Mouse (Mus musculus) kidney, adult 9 months (tissue): Measurements from ENCODE around the gene Cox14.
A peak's percentile ranks its signal among the peaks of the same experiment; 100 is the strongest.
"Not testable (repeated sequence)": the region's sequence is repeated elsewhere in the genome, so short reads cannot be mapped to it uniquely, and the experiment has no call there.

Experiments
- DNase-seq: peaks from one replicate; pipeline ENCODE4 v3.0.0; 2022

Cox14 gene

DNA sequence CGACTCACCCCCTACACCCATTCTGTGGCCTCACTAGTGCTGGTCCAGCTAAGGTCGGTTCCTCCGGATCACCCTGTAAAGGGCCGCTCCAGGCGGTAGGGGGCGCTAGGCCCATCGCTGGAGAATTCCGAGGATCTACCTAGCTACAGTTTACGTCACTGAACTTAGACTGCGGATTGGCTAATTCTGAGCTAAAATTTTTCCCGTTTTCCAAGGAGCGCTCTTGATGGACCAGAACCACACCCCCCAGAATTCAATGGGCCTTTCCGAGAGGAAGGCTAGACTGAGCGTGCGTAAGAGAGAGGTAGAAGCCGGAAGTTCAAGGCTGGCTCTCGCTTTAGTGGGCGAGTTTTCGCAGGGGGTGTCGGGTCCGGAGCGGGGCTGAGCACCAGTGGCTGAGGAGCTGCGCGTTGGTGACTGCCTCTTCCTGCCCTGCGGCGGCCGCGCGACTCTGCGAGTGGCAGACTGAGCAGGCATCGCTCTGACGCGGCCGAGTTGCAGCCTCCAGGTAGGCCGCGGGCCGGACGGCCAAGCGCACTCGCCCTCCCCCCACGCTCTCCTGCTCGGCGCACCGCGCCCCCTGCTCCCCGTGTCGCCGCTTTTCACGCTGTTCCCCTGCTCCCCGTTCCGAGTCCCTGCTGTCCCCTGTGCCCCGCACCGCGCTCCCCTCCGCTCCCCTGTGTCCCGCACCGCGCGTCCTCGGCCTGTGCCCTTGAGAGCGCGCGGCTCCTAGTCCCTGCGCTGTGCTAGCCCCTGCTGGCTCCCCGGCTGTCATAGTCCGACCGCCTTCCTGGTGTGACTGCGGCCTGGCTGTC, at the start of gene Cox14:
TSS of gene Cox14 (plus strand) at position 278 of the 815 bp plus-strand sequence.
- DNase-seq, result peak; percentile 99

DNA sequence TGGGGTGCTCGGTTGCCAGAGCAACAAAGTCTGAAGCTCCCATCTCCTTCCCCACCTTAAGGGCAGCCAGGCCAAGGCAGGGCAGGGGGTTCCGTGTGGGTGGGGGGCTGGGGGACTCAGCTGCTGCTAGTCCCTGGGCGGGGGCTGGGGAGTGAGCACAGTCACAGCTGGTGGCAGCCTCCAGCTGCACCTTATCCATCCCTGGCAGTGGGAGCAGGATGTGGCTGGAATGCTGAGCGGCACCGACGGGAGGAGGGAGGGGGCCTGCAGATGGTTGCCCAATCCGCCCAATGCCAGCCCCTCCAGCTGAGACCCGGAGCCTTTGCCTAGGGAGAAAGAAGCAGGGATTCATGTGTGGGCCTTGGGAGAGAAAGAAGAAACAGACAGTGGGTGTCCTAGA, 48.3 kb upstream of the Cox14 start:
- DNase-seq, result no peak

DNA sequence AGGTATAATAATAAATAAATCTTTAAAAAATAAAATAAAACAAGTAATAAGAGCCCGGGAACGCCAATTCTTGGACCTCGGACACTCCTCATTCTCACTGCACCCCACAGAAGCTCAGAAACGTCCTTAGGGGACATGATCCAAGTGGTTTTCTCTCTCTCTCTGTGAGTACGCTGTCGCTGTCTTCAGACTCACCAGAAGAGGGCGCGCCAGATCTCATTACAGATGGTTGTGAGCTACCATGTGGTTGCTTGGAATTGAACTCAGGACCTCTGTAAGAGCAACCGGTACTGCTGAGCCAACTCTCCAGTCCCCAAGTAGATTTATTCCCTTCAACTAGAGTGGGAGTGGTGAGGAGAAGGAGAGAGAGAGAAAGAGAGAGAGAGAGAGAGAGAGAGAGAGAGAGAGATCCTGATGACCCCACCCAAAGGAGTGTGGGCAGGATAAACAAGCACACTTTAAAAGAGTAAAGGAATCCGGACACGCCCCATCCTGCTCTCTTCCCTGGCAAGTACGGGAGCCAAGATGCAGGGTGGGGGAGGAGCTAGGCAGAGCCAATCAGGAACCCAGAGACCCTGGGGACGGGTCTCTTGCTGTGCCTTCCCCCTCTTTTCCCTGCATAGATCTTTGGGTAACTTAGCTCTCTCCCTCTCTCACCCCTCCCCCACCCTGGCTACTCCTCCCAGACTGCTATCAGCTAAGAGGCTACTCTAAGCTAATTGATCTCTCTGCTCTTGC, 47.2 kb upstream of the Cox14 start:
- no peak for DNase-seq

DNA sequence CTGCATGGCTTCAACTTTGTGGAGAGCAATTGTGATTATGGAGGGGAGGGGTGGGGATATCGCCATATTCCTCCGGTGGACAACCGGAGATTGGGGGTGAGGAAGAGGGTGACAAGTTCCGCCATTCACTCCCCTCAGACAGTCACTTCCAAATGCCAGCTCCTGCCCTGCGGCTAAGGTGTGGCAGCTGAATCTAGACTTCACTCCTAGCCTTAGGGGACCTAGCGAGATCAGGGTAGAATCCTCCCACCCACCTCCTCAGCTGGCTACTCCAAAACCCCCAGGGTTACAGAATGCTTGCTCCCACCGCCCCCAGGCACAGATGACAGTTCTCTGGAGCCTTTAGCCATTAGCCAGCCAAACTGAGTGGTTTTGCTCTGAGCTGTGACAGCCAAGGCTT, 46.4 kb upstream of the Cox14 start:
- DNase-seq, result no peak

DNA sequence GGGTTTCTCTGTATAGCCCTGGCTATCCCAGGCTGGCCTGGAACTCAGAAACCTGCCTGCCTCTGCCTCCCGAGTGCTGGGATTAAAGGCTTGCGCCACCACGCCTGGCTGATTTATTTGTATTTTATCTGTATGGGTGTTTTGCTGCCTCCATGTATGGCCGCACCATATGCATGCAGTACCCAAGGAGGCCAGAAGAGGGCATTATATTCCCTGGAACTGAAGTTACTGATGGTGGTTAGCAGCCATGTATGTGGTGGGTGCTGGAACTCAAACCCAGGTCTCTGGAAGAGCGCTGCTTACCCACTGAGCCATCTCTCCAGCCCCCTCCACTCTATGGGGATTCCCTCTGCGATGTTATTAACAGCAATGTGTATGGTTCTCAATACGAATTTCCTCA, 42.5 kb upstream of the Cox14 start:
- DNase-seq, result no peak

DNA sequence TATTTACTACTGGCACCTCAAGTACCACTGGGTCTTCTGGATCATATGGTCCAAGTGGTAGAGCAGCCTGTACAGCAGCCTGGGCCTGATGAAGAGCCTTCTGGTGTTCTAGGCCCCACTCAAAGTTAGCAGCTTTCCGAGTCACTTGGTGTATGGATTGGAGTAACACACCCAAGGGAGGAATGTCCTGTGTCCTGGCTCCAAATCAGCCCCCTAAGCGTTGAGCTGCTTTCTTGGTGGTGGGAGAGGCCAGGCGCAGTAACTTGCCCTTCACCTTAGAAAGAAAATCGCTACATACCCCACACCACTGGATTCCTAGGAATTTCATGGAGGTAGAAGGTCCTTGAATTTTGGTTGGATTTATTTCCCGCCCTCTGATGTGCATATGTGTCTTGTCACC, 41.3 kb upstream of the Cox14 start:
- DNase-seq, result no peak

DNA sequence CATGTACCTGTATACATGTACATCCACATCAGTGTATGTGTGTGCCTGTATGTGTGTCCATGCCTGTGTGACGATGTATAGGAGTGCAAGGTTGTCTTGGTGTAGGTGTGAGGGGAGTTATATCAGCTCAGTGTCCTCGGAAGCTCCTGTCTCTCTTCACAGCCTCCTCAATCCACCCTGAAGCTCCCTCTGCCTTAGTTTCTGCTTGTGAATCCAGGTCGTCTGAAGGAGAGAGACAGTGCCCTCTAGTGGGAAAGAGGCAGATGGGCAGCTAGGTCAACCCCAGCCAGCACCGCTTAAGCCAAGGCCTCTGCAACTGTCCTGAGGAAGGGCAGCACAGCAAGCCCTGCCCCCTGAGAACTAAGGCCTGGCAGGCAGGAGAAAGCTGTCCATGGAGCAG, 36.7 kb upstream of the Cox14 start:
- peak; percentile 69 for DNase-seq

DNA sequence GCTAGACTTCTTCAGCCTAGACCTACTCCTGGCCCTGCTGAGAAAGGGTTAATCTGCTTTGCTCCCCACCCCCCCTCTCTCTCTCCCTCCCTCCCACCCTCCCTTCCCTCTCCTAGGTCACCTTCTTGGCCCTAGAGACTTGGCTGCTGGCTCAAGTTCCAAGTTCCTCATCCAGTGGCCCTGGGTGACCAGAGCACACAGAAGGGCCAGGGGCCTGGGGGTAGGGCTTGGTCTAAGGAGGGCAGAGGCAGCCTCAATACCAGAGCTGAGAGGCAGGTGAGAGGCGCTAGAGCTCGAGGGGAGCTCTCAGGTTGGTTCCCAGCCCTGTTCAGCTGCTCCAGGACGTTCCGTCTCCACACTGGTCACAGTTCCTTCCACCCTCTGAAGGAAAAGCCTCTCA, 34.5 kb upstream of the Cox14 start:
- DNase-seq, result no peak

DNA sequence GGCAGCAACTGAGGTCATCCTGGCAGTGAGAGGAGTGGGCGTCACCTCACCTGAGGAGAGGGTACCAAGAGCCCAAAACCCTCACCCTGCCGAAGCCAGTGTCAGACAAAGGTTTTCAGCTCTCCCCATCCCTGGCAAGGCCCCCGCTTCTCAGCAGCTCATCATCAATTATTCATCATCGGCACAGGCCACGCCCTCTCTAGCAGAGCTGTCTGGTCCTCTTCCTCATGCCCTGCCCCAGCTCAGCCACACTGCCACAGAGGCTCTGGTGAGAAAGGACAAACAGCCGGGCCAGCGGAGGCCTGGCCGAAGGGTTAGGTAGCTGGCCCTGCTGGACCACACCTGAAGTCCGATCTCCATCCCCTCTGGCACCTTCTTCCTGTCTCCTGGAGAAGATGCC, 33.4 kb upstream of the Cox14 start:
- no peak for DNase-seq

DNA sequence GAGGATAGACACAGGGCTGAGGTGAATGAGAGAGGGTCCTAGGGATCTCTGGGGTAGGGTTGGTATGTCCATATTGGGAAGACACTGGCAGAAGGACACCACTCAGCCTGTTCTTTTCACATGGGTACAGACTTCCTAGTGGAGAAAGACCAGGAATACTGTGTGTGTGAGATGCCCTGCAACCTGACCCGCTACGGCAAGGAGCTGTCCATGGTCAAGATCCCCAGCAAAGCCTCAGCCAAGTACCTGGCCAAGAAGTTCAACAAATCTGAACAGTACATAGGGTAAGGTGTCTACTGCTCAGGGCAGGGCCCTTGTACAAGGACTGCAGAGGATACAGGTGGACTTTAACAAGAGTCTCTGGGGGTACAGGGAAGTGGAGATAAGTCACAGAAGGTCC, 28.1 kb upstream of the Cox14 start:
- DNase-seq, result no peak

DNA sequence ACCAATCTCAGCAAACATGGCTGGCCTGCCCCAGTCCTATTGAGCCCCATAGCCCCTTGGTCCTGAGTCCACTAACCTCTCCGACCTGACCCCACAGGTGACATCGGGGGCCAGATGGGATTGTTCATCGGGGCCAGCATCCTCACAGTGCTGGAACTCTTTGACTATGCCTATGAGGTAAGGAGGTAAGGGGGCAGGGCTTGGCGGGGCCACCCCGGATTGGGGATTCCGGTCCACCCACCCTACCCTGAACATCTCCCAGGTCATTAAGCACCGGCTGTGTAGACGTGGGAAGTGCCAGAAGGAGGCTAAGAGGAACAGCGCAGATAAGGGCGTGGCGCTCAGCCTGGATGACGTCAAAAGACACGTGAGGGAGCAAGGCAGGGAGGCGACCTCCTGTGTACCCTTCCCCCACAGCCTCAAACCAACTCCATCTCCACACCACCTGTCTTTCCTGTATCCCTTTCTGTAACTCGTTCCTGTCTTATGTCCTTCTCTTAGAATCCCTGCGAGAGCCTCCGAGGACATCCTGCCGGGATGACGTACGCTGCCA, 26.8 kb upstream of the Cox14 start:
- DNase-seq, result no peak

DNA sequence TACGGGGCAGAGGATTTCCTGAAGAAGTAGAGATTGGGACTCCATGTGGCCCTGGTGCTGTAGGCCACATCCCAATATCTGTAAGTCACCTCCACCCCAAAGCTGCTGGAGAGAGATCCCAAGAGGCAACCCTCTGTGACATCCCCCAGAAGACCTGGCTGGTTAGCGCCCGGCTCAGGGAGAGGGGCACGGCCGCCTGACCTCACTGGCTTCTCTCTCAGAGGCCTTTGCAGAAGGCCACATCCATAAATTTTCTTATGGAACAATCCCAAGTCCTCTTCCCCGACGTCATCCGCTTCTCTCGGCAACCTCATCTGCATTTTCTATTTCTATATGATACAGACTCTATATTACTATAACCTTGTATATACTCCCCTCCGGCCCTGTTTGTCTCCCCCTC, 25.7 kb upstream of the Cox14 start:
- no peak for DNase-seq

DNA sequence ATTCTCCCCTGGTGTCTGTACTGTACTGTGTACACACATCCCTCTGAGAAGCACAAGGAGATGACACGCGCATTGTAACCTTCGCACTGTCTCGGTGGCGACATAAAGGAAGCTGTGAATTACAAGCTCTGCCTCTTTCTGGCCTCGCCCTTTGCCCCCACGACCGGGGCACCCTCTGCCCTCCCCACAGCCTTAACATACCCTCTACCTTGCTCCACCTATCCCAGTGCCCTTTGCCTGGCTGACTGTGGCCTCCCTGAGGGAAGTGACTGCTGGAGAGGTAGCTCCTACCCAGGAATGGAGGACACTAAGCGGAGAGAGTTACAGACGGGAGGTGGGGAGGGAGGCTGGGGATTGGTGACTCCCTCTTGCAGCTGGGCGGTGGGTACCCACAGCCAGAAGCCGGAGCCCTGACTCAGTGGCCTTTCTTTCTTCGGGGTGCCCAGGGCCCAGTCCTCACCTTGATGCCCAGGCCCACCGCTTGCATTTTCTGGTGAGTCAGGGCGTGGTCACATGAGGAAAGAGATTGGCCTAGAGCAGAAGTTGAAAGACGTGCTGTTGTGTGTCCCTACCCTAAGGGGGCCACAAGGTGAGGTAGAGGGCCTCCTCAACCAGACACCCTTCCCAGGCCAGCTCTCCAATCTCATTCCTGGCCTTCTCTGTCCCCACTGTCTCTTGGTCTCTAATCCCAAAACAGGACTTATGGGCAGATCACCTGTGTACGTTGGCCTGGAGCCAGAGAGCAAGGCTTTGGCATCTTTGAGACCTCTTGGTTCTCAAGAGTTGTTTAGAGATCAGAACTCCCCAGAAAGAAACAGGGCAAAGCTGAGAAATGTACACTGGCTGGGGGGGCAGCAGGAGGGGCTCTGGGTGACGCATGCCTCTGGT, 25.0 kb upstream of the Cox14 start:
- no peak for DNase-seq

DNA sequence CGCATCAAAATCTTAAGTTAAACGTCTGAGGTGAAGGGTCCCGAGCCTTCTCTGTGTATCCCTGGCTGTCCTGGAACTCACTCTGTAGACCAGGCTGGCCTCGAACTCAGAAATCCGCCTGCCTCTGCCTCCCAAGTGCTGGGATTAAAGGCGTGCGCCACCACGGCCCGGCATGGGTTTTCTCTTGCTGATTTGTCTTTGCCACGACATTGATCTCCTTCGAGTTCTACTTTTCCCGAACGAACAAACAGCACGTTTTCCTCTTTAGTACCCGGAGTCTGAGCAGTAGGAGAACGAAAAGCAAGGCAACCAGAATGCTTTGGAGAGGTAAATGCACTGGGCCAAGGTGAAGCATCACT, 23.8 kb upstream of the Cox14 start:
- DNase-seq, result not testable (repeated sequence)

DNA sequence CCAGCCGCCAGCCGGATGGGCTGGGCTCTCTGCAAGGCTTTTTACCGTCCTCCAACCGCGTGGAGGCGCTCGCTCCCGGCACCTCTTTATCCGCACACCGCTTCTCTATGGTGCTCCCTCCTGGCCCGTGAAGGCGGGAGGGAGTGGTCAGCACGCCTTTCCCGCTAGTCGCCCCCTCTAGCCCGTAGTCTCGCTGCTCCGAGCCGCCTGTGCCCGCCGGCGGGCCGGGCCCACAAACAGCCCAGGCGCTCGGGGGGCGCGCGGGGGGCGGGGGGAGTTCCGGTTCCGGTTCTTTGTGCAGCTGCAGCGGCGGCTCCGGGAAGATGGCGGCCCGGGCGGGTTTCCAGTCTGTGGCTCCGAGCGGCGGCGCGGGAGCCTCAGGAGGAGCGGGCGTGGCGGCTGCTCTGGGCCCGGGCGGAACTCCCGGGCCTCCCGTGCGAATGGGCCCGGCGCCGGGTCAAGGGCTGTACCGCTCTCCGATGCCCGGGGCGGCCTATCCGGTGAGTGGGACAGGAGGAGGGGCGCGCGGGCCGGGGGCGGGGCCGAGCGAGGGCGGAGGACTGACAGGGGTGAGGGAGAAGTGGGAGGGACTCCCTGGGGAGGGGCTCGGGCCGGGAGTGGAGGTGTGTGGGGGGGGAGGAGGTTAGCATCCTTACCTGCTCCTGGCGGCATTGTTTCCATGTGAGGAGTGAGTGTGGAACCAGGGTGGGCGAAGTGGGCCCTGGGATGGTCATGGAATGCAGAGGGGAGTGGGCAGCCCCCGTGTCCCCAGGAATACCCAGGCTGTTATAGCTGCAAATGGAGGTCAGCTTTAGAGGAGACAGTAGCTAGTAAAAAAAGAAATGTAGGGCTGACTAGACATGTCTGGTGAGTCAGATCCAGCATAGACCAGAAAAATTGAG, 23.2 kb upstream of the Cox14 start, which contains the start of gene Smarcd1:
TSS of gene Smarcd1 (plus strand) at position 131 of the 902 bp plus-strand sequence.
- DNase-seq, result peak; percentile 94

DNA sequence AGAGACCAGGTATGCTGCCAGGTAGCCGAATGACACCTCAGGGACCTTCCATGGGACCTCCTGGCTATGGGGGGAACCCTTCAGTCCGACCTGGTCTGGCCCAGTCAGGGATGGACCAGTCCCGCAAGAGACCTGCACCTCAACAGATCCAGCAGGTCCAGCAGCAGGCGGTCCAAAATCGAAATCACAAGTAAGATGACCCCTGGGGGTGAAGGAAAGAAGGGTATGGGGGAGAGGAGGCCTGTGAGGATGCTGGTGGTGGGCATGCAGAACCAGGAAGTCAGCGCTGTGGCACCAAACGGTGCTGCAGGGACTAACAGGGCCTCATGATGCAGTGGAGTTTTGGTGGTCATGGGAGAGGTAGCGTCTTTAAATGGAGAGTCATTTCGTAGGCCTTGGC, 22.3 kb upstream of the Cox14 start:
- no peak for DNase-seq

DNA sequence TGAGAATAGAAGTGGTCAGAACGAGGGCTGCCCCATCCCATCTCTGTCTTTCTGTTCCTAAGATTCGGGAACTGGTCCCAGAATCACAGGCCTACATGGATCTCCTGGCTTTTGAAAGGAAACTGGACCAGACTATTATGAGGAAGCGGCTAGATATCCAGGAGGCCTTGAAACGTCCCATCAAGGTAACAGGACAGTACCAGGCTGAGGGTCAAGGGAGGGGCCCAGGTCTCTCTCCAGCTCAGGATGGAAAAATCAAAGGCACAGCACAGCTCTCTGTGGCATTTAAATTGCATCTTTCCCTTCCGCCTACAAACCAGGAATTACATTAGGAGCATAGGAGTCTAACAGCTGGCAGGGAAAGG, 21.8 kb upstream of the Cox14 start:
- no peak for DNase-seq

DNA sequence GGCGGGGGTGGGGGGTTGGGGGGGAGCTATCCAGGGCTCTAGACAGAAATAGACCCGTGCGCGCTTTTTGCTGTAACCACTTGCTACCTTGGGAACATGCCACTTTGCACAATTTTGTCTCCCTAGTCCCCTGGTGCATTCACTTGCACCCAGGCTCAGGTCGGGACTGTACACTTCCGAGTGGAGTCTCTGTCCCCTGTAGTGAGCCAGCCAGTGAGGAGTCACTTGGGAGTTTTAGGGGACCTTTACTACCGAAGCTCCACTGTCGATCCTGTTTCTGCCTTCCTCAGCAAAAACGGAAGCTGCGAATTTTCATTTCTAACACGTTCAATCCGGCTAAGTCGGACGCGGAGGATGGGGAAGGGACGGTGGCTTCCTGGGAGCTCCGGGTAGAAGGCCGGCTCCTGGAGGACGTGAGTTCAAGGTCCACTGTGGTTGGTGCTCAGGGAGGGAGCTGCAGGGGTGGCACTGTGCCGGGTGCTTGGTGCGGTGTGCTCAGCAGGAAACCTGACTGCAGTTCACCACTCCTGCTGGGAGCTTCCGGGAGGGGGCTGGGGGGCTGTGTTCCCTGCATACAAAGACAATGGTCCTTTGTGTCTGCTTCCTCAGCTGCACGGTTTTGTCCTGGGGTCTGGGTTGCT, 21.3 kb upstream of the Cox14 start:
- peak; percentile 87 for DNase-seq

DNA sequence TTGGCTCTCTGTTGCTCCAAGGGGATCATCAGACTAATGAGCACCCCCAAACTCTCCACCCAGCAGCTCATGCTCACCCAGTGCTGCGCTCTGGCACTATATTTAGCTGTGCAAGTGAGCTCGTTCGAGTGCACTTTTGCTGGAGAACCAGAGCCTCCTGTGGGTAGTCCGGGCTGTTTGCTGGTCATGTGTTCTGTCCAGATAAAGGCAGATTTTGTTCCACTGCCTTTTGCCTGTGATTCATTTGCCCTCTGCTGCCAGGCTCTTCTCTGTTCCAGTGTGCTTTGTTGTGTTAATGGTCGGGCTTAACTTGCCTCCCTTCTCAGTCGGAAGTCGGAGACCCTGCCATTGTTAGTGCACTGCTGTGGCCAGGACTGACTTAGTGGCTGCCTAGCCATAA, 20.5 kb upstream of the Cox14 start:
- no peak for DNase-seq

DNA sequence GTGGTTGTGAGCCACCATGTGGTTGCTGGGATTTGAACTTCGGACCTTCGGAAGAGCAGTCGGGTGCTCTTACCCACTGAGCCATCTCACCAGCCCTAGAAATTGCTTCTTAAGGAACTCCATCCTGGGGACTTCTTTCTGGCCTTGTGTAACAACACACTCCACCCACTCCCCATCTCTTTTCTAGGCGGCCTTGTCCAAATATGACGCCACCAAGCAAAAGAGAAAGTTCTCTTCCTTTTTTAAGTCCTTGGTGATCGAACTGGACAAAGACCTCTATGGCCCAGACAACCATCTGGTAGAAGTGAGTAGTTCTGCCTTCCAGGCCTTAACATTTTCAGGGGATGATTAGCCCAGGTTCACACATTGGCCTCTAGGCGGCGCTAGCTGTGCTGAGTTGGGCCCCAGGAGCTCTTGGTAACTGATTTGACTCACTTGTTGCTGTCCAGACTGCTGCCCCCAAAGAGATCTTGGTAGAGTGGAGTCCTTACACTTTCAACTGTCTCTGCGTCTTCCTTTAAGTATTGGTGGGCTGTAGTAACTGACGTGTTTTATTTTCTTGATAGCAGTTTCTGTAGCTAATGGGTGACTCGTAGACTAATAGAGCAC, 19.9 kb upstream of the Cox14 start, which contains the start of gene Gm17349:
TSS of gene Gm17349 (minus strand) at position 51 of the 609 bp plus-strand sequence.
- peak; percentile 73 for DNase-seq

DNA sequence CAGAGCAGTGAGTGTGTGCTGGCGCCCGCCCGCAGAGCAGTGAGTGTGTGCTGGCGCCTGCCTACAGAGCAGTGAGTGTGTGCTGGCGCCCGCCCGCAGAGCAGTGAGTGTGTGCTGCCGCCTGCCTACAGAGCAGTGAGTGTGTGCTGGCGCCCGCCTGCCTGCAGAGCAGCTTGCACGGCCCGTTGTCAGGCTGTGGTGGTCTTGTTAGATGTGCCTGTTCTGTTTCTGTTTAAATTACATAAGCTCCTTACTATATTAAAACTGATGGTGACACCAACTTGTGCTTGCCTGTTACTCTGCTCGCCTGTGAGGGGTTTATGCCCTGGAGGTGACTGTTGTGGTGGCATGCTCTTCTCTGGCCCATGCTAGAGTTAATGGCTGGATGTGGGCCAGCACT, 17.2 kb upstream of the Cox14 start:
- DNase-seq, result no peak
